Mouse (Mus musculus) erythroblast, embryonic 14.5 days (primary cell): ENCODE measurements around the gene Arhgef3. TPM values are rescaled to one million over a fixed set of nuclear protein-coding genes. Genes with fewer than 3 reads are reported as not detected.

ENCODE experiments used
- H3K27me3 ChIP-seq: 2 replicates; pipeline ENCODE4 v1.6.1; 2012; ENCODE audit warnings: inconsistent platforms; ENCODE audit not compliant: control insufficient read depth
- H3K36me3 ChIP-seq: 2 replicates; pipeline ENCODE4 v1.6.1; 2012; ENCODE audit warnings: mild to moderate bottlenecking, inconsistent platforms; ENCODE audit not compliant: control insufficient read depth
- H3K4me1 ChIP-seq: 2 replicates; pipeline ENCODE4 v1.6.1; 2012; ENCODE audit warnings: inconsistent platforms; ENCODE audit not compliant: control insufficient read depth
- H3K4me3 ChIP-seq: replicated peaks from 2 replicates; pipeline ENCODE3; 2012; ENCODE audit warnings: moderate library complexity, mild to moderate bottlenecking, inconsistent platforms
- H3K9me3 ChIP-seq: 2 replicates; pipeline ENCODE4 v1.6.1; 2012; ENCODE audit warnings: low read length, inconsistent platforms, mixed read lengths; ENCODE audit not compliant: control insufficient read depth
- GATA1 ChIP-seq: IDR thresholded peaks from 2 replicates; pipeline ENCODE4 v1.6.1; 2012; ENCODE audit warnings: low read length, inconsistent platforms, mixed read lengths
- TAL1 ChIP-seq: IDR thresholded peaks from 3 replicates; pipeline ENCODE4 v1.6.1; 2012; ENCODE audit warnings: low read length, inconsistent platforms, mixed read lengths
- polyA plus RNA-seq: library from polyadenylated mRNA; stranded (reverse); fragments of >175 nt; gene quantifications from 2 replicates; pipeline ENCODE4 v1.2.3, GENCODE M21; 2012

Gene Arhgef3
- polyA plus RNA-seq, 1 experiment = 0.01 TPM

DNA sequence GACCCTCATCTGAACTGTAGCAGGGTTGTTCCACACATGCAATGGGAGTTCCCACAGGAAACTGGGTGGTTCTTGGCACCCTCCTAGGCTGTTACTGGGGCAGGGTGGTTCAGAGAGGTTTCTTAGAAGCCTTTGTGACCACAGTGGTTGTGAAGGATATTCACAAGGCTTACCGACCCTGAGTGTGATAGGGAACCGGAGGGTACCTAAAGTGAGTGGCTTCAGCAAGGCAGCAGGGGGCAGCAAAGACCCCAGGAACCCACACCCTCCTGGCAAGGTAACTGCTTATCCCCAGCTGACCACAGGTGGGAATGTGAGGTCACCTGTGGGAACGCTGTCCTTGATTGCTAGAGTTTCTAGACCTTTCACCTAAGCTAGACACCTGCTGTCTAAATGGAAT is 77.8 kb downstream of the Arhgef3 start:
- H3K4me1 ChIP-seq = no peaks in the 10 kb centered on the region
- H3K27me3 ChIP-seq = no peaks in the 10 kb centered on the region
- no peak overlapping the region for H3K4me3 ChIP-seq
- TF ChIP-seq GATA1 (no peak), TAL1 (no peak)
- no peaks in the 10 kb centered on the region for H3K9me3 ChIP-seq
- H3K36me3 ChIP-seq = no peaks in the 10 kb centered on the region

DNA sequence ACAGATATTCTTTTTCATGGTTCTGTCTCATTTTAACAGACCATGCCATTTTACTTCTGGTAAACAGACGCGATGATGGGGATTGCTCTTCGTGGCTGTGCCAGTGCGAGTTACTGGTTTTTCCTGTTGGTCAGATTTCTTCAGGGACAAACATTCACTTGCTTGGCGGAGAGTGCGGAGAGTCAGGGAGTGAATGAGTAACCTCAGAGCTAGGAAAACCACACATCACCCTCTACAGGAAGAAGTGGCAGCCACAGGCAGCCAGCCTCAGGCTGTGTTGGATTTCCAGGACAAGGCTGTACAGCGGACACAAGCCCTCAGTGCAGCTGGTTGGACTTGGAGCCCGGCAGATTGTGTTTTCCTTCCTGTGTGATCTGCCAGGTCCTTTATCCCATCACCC is 82.3 kb downstream of the Arhgef3 start:
- Histone ChIP-seq H3K4me1 (no peaks in the 10 kb centered on the region), H3K27me3 (no peaks in the 10 kb centered on the region), H3K4me3 (no peak overlapping the region), H3K36me3 (no peaks in the 10 kb centered on the region), H3K9me3 (no peaks in the 10 kb centered on the region)
- TF ChIP-seq GATA1 = no peak
- TF ChIP-seq TAL1 = no peak

DNA sequence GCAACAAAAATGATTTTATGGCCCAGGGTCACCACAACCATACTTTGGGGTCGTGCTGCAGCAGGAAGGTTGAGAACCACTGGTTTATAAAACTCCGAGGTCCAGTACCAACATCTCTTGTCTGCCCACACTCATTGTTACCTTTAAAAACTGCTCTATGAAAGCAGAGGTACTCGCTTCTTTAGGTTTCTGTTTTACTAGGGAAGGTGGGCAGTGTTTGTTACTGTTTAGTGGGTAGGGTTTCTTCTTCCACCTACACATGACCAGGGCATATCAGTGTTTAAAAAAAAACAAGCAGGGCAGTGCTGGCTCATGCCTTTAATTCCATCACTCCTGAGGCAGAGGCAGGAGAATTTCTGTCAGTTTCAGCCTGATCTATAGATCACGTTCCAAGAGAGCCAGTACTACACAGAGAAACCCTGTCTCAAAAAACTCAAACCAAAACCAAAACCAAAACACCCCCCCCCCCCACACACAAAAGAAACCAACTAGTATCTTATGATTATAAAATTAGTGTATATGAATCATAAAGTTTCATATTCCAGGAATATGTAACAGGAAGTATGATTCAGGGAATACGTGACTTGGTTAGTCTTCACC is 83.9 kb downstream of the Arhgef3 start:
- Histone ChIP-seq H3K36me3 (no peaks in the 10 kb centered on the region), H3K9me3 (no peaks in the 10 kb centered on the region), H3K27me3 (no peaks in the 10 kb centered on the region), H3K4me3 (no peak overlapping the region), H3K4me1 (no peaks in the 10 kb centered on the region)
- TF ChIP-seq TAL1 (no peak), GATA1 (no peak)

DNA sequence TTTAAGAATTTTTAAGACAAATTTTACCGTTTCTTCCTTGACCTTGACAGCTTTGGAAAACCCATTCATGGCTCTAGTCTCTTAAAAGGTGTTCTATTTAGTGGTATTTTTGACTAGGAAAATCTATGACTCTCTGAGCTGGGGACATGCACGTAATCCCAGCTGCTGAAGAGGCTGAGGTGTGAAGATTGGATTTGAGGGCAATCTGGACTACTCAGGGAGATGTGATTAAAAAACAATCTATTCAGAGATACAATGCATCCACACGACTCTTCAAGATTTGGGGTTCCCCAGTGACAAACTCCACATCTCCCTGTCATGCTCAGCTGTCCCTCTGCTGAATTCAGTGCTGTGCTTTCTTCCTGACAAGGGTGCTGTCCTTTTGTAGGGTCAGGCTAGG is 84.4 kb downstream of the Arhgef3 start:
- TF ChIP-seq GATA1 (no peak), TAL1 (no peak)
- H3K4me1 ChIP-seq = no peaks in the 10 kb centered on the region
- no peak overlapping the region for H3K4me3 ChIP-seq
- no peaks in the 10 kb centered on the region for H3K27me3 ChIP-seq
- H3K36me3 ChIP-seq = no peaks in the 10 kb centered on the region
- H3K9me3 ChIP-seq = no peaks in the 10 kb centered on the region

DNA sequence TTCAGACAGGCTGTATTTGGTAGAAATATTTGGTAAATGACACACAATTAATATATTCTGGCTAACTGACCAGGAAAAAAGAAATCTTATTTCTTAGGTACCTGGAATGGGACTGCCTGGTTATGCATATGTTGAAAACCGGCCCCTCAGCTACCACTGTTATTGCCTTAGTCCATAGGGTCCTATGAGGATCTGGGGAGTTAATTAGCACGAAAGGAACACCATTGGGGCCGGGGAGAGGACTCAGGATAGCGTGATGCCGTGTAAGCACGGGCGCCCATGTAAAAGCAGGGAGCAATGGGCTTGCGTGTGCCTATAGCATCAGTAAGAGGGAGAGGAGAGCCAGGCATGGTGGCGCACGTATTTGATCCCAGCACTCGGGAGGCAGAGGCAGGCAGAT is 85.2 kb downstream of the Arhgef3 start:
- no peak for TF ChIP-seq TAL1
- TF ChIP-seq GATA1 = no peak
- H3K4me1 ChIP-seq = no peaks in the 10 kb centered on the region
- no peaks in the 10 kb centered on the region for H3K9me3 ChIP-seq
- H3K27me3 ChIP-seq = no peaks in the 10 kb centered on the region
- H3K36me3 ChIP-seq = no peaks in the 10 kb centered on the region
- no peak overlapping the region for H3K4me3 ChIP-seq

DNA sequence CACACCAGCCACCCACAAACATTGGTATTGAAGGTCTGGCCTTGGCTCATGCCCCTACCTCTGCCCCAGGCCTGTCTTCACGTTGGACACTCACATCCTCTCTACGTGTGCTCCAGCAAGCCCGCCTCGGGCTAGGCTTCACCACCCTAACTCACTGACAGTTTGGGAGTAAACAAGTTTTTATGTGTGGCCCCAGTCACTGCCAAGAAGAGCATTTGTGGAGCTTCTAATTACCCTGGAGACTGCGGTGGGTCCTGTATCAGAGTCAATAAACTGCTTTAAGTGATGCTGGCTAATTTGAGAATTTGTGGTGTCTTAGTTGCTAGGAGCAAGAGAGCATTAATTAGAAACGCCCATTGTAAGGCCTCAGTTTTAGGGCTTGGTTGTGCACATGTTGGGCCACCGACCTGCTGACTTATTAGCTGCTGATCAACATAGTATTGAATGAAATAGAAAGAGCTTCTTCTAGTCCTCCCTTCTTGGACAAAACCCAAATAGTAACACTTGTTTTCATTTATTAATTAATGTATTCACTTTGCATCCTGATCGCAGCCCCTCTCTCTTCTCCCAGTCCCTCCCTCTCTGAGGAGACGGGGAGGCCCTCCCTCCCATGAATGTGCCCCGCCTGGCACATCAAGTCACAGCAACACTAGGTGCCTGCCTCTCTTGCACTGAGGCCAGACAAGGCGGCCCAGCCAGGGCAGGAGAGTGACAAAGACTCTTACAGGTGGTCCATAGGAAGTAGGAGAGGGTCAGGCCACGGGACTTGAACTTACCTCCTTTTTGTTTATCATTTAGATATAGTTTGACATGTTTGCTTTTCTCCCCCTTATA is 86.3 kb downstream of the Arhgef3 start:
- TF ChIP-seq TAL1 (no peak), GATA1 (no peak)
- no peaks in the 10 kb centered on the region for H3K4me1 ChIP-seq
- no peaks in the 10 kb centered on the region for H3K36me3 ChIP-seq
- no peak overlapping the region for H3K4me3 ChIP-seq
- H3K9me3 ChIP-seq = no peaks in the 10 kb centered on the region
- H3K27me3 ChIP-seq = no peaks in the 10 kb centered on the region

DNA sequence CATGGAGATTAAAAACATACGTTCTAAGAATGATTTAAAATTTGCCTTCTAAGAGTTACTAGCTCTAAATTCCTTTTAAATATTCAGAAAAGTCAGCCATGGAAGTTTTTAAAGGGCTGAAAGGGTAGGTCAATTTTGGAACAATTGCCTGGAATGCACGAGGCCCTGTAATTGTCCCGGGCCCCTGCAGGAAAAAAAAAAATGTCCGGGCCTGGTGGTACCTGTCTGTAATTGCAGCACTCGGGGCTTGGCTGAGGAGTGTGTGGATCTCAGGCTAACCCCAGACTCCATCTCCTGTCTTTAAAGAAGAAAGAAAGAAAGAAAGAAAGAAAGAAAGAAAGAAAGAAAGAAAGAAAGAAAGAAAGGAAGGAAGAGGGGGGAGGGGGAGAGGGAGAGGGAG is 87.1 kb downstream of the Arhgef3 start:
- Histone ChIP-seq H3K4me1 (no peaks in the 10 kb centered on the region), H3K36me3 (no peaks in the 10 kb centered on the region), H3K9me3 (no peaks in the 10 kb centered on the region), H3K27me3 (no peaks in the 10 kb centered on the region), H3K4me3 (no peak overlapping the region)
- no peak for TF ChIP-seq GATA1
- TF ChIP-seq TAL1 = no peak

DNA sequence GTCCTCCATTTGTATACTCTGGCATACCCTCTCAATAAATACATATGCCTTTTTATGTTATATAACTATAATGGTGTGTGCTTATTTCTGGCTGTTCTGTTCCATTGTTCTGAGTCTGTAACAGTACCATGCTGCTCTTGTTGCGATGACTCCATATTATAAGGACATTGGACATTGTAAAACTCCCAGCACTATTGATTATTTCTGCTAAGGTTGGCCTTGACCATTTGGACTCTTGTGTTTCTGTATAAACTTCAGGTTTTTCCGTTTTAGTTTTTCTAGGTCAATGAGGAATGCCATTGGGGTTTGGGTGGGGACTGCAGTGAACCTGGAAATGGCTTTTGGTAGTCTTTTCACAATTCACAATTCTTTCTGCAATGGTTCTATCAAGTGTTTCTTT is 90.0 kb downstream of the Arhgef3 start:
- TF ChIP-seq GATA1 (no peak), TAL1 (no peak)
- Histone ChIP-seq H3K4me1 (no peaks in the 10 kb centered on the region), H3K9me3 (no peaks in the 10 kb centered on the region), H3K27me3 (no peaks in the 10 kb centered on the region), H3K4me3 (no peak overlapping the region), H3K36me3 (no peaks in the 10 kb centered on the region)

DNA sequence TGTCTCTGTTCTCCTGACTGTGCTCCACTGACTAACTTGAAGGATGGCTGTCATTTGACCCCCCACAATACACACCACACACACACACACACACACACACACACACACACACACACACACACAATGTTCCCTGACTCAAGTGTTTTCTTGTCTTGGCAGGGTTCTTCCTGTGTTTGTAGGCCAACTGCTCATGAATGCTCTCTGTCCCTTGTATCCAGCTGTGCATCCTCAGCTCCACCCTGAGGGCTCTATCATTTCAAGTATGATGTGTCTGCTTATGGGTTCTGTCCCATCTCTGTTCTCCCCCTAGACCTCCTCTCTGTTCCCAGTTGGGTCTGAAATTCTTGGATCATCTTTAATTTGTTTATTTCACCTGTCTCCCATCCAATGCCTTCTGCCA is 91.7 kb downstream of the Arhgef3 start:
- no peaks in the 10 kb centered on the region for H3K36me3 ChIP-seq
- H3K4me1 ChIP-seq = no peaks in the 10 kb centered on the region
- H3K9me3 ChIP-seq = no peaks in the 10 kb centered on the region
- TF ChIP-seq TAL1 = no peak
- no peak for TF ChIP-seq GATA1
- H3K4me3 ChIP-seq = no peak overlapping the region
- H3K27me3 ChIP-seq = no peaks in the 10 kb centered on the region
